Mouse (Mus musculus) ovary, adult 18-20 months (tissue): Measurements from ENCODE around the gene Dand5.

Experiments used
- DNase-seq: peaks from one replicate; pipeline ENCODE4 v3.0.0; 2022; ENCODE audit warnings: low spot score, mixed read lengths

Dand5 gene

DNA sequence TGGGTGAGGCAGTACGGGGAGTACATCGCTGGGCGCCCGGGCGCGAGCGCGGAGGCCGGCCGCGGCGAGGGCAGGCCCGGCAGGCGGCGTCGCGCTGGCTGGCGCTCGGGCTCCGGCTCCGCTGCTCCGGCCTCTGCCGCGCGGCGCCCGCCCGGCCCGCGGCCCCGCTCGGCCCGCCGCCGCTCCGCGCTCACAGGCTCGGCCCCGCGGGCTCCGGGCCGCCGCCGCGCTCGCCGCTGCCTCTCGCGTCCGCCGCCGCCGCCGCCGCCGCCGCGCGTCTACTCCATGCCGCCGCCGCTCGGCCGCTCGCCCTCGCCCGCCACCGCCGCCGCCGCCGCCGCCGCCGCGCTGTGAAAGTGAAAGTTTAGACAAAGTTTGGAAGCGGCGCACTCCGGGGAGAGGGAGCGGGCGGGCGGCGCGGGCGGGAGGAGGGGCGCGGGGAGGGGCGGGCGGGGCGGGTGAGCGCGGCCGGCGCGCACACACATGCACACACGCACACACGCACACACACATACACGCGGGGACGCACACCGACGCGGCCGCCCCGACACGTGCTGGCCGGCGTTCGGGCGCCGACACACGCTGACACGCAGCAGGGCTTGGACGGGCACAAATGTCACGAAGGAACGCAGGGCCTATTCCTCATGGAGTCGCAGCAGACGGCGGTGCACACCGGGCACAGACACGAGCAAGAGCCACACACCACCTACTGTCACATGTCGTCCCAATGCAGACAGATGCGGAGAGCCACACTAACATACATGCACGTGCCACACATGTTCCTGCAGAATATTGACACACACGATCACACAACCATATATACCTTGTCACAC is 22.4 kb downstream of the Dand5 start, which contains the start of gene Nfix:
Gene Nfix, minus strand, starts transcription at position 346 of the 833 bp plus-strand sequence.
- DNase-seq: peak; percentile 52

DNA sequence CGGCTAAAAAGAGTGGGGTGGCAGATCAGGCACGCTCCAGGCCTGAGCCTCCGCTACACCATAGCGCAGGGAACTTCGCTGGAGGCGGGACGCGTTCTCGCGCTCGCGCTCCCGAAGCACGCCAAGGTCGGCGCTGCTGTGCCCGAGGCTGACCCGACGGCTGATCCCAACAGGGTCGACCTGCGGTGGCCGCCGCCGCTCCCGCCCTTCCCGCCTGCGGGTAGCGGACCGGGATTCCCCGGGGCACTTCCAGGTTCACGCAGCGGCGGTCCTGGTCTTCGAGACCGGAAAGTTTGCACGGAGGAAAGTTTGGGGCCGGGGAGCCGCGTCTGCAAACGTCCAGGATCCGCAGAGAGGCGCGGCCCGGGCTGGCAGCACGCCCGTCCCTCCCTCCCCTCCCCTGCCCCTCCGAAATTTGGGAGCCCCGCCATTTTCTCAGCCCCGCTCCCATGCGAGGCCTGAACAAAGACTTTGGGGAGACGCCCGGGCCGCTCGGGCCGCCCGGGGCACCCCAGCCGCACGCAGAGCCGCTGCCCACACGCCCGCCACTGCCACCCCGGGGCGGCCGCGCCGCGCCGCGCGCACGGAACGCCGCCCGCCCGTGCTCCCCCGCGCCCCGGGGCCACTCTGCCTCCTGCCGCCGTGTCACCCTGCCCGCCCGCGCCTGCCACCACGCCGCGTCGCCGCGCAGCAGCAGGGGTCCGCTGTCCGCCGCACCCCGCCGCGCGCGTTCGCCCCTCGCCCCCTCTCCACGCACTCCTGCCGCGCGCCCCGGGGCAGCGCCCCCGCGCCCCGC is 23.3 kb downstream of the Dand5 start:
- peak; percentile 57 for DNase-seq

DNA sequence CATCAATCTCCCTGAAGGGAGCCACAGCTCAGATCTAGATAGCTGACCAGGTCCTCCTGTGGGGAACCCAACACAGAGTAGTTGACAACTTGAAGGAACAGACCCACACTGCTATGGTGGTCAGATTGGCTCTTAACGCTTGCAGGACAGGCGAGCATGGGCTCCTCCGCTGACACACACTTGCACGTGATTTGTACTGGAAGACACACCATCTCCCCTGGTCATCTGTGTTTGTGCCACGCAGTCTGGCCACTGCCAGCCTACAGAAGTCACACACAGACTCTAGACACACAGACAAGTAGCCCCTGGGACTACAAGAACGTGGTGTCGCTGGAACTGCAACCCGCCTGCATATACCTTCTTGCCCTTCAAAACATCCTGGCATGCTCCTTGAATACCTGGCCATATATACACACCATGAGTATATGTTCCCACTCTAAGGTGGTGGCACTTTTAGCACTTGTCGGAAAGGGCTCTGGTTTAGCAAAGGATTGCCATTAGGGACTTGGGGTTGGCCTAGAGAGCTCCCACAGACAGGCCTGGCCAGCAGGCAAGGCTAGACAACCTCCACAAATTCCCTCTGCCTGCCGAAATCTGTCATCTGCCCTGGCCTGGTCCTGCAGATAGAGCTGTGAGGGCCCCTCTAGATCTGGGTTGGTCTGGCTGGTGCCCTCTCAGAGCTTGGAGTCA is 24.0 kb downstream of the Dand5 start:
- DNase-seq: no peak

DNA sequence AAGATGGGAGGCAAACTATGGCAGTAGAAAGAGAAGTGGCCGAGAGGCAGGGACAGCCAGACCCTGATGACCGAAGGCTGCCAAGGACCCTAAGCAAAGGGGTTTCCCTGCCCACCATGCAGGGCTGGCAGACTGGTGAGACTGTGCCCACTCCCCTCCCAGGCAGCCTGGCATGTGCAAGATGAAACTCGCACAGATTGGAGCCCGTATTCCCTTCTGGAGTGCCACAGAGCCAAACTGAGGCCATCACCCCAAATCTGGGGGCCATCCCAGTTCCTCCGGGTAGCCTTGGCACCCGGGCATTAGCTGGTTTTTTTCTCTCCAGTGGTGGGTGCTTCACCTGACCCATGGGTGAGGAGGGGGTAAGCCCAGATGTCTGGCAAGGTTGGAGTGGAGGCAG is 24.7 kb downstream of the Dand5 start:
- DNase-seq: no peak

DNA sequence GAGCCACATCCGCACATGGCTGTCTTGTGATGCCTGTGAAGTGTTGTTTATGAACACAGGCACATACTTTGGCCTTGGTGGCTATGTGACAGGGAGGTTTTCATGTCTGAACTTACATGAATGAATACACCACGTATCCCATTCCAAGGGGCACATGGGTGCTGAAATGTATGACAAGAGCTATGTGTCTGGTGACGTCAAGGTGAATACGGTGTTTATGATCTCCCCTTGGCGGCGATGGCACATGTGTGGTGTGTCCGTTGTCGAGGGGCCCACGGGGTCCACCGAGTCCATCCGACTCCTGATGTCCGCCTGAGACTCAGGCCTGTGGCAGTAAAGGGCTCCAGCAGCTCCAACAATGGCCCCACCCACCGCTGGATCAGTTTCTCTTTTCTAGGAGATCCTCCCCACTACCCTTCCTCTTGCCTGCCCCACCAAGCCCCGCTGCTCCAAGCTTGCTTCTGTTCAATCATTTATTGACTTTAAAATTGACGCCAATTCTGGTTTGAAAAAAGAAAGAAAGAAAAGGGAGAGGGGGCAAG is 25.3 kb downstream of the Dand5 start:
- DNase-seq: no peak

DNA sequence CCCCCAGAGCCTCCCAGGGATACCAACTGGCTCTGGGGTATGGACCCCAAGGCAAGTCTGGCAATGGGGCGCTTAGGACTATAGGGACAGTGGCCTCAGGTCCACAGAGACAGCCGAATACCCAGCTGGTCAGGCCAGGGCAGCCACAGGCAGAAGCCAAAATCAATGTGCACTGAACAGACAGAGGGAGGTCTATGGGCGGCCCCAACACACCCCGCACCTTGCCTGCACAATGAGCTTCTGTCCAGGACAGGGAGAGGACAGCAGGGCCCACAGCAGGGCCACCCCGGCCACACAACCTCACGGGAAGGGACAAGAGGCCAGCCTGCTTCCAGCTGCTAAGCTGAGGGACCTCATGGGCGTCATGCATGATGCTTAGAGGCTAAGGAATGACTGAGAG is 28.1 kb downstream of the Dand5 start:
- no peak for DNase-seq

DNA sequence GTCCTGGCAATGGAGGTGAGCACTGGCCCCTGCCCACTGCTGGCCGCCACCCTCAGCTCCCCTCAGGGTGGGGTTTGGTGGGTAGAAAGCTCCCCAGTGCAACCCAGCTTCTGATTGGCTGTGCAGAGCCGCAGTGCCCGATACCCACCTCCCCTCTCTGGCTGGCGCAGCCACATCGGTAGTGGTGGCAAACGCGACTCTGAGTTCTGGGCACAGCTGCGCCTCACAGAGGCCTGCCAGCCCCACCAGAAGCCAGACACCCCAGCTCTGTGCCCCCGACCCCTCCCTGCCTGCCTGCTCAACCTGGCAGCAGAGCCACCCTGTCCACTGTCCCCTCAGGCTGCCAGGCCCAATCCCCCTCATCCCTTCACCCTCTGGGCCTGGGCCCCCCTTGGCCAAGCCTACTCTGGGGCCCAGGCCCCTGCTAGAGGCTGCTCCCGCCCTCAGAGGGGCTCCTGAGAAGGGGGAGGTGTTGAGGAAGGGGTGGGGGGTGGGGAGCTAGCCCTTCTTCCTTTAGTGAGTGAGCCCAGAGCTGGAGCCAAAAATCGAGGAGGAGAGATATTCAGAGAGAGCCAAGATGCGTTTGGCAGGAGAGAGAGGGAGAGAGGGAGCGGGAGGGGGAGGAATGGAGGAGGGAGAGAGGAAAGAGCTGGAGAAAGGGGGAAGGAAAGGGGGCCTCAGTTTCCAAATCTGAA is 28.7 kb downstream of the Dand5 start:
- DNase-seq: no peak

DNA sequence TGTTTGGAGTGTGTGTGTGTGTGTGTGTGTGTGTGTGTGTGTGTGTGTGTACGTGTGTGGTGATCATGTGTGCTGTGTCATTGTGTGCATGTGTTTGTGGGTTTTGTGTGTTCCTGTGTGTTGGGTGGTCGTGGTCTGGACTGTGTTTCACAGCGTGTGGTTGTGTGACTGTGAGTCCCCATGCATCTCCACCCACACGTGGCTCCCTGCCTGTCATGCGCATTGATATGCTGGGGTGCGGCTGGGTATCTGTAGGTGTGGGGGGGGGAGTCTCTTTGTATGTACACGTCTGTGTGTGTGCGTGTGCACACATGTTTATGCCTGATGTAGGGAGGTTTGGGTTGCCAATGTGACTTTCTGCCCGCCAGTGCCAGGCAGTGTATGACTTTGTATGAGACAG is 29.5 kb downstream of the Dand5 start:
- no peak for DNase-seq

DNA sequence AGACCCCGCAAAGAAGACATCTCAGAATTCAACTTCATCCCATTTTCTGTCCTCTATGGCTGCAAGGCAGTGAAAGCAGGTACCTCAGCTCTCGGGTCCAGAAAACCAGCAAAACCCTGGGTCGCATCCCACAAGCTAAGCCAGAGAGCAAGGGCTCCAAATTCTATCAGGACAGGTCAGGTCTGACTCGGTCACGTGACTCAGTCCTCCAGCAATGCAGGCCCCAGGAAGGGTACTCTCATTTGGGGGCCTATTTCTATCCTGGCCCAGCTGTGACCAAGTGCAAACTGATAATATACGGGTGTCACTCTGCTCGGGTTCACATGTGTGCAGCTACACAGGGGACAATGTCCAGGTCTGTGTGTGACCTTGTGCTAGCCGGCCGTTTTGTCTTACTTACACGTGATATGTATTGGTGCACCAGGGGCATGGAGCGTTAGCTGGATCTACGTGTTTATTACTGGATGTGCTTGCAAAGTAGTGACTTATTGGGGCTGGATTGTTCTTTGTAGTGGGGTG is 30.1 kb downstream of the Dand5 start:
- no peak for DNase-seq

DNA sequence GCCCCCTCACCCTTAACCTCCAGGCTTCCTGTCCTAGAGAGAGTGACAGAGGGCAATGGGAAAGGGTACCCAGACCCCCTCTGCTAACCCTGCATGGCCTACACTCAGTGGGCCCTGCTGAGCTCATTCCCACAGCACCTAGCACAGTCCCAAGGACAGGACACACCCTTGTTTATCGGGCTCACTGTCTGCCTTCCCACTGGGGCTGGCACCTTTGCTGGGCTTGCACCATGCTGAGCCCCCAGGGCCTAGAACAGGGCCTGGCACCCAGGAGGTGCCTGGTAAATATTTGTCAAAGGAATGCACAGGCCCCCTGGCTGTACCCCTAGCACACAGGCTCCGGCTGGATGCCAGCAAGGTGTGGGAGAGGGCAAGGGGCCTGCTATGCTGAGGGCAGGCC is 32.1 kb downstream of the Dand5 start:
- DNase-seq: no peak

DNA sequence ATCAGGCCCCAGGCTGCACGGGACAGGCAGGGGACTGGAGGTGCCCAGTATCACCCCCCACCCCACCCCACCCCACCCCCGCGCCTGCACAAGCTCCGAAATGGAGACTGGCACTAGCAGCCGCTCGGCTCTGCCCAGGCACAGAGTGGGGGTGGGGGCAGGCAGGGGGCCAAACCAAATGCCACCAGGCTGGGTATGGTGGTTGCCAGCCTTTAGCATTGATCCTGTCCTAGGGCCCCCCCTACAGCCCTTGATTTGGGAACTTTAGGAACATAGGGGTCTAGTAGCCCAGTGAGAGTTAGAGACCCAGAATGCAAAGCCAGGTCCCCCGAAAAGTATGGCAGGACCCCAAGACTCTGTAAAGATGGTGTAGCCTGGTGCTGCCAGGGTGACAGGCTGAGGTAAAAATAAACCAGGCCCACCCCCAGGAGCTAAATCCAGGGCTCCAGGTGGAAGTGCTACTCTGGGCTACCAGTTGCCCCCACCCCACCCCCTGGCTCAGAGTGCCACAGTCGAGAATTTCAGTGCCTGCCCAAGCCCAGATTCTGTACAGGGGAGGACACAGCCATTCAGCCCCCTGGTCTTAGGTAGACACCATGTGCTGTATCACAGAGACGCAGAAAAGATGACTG is 32.7 kb downstream of the Dand5 start:
- DNase-seq: no peak

DNA sequence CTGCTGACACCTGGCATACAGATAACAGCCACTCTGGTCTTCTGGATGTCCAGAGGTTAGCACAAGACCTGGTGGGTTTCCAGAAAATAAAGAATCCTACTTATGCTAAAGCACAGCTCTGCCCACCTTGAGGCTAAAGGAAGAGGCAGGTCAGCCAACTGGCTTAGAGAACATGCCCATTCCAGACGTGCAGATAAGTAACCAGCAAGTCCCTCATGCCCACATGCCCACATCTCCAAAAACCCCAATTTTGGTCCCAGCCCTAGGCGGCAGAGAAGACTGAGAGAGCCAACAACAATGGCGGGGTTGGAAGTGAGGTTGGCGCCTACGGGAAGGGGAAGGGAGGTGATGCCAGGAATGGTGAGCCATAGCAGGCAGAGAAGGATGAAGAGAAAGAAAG is 33.3 kb downstream of the Dand5 start:
- no peak for DNase-seq

DNA sequence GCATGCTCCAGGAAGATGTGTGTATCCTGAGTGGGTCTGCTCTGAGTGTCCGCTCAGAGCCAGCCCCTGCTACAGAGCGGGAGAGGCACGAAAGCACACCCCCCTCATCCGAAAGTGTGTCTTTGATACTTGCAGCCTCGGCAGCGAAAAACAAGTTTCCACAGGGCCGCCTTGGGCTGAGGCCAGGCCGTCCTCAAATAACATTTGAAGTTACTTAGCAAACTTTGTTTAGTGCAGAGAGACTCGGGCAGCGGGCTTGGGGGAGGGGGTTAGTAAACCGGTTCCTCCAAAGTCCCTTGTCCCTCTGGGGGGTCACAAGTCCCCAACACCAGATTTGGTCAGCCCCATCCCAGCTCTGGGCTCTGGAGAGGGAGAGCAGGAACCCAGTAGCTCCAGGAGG is 33.7 kb downstream of the Dand5 start:
- DNase-seq: peak; percentile 51

DNA sequence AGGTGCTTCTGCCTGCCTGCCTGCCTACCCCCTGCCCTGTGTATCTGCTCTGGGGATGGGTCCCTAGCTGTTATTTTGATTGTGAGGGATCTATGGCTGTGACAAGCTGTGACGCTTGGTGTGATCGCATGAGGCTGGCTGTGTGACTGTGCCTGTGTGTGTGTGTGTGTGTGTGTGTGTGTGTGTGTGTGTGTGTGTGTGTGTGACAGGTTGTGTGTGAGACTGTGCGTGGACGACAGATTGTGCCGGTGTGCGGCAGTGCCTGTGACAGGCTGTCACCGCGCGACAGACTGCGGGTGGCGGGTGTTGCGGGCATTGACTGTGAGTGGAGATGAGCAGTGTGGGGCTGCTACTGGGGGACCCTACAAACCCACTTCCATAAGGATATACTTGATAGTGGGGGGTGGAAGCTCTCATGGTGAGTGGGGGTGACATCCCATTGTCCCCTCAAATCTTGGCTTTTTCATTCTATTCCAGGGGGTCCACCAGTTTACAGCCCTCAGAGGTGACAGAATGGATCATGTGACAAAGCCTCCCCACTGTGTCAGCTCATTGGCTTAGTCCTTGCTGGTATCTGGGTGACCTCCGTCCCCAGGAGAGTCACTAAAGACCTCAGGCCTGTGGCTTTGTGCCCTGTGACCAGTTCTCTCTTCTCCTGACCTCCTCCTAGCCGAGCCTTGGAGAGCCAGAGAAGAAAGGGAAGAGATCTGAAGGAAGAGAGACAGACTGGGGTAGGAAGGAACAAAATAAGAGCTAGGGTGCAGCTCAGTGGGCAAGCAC is 34.9 kb downstream of the Dand5 start:
- no peak for DNase-seq

DNA sequence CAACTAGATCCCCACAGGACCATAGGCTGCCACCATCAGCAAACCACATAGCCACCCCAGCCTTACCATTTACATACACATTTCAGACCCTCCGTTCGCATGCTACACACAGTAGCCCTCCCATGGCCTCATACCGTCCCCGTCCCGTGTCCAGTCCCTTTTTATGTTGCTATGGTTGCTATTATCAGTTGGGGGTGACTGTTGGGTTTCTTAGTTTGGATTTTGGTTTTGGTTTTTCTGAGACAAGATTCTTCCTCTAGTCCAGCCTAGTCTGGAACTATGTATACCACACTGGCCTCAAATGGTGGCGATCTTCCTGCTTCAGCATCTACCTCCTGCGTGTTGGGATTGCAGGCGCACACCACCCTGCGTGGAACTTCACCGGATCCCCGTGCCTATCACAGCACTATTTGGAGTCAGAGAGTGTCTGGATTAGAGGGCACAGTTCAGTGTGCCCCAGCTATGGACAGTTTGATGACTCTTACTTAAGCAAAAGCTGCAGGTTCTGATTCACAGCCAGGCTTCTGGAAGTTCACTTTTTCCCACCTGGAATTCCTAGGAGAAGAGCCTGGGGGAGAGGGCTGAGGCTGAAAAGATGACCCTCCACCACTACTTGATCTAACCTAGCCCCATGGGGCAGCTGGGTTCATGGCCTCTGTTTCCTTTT is 35.7 kb downstream of the Dand5 start:
- DNase-seq: no peak

DNA sequence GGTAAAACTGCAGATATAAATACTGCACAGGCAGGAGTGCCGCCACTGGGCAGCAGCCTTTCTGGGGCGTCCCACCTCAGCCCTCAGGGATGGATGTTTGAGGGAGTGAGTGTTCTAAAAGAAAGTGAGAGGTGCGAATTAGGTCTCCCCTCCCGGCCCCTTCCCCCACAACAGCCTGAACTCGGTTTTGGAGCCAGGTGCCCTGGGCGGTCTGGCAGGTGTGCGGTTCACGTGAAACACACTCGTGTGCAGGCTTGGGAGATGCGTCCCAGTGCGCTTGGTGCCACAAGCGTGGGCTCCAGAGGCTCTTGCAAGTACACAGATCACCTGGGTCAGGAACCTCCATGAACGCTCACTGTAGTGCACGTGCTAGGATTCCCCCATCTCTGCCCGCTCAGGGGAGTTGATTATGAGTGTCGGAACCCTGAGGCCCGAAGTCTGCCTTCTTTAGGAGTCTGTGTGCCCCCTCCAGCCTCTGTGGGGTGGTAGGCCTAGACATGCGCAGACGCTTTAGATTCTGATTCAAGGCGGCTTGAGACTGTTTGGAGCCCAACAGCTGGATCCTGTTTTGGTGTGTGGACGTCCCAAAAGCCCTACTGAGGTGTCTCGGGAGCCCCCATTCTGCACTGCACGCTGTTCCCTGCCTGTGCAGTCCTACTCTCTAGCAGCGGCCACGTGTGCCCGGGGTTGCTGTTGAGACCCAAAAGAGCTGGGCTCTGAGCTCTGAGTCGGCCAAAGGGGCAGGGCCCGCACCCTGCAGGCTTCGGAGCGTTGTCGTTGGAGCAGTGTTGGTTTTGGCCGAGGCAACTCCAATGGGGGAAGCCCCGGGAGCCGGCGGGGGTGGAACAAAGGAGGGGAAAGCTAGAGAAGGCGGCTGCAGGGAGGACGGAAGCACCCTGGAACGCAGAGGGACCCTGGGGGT is 36.6 kb downstream of the Dand5 start:
- peak; percentile 38 for DNase-seq

DNA sequence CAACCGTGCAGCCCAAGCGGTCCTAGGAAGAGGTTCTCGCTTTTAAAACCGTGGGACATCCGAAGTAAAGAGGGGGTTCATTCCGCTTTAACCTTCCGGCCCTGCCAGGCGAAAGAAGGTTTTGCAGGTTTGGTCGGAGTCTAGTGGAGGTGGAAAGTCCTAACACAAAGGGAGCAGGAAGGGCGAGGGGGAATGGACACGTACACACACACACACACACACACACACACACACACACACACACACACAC is 37.2 kb downstream of the Dand5 start:
- no peak for DNase-seq

DNA sequence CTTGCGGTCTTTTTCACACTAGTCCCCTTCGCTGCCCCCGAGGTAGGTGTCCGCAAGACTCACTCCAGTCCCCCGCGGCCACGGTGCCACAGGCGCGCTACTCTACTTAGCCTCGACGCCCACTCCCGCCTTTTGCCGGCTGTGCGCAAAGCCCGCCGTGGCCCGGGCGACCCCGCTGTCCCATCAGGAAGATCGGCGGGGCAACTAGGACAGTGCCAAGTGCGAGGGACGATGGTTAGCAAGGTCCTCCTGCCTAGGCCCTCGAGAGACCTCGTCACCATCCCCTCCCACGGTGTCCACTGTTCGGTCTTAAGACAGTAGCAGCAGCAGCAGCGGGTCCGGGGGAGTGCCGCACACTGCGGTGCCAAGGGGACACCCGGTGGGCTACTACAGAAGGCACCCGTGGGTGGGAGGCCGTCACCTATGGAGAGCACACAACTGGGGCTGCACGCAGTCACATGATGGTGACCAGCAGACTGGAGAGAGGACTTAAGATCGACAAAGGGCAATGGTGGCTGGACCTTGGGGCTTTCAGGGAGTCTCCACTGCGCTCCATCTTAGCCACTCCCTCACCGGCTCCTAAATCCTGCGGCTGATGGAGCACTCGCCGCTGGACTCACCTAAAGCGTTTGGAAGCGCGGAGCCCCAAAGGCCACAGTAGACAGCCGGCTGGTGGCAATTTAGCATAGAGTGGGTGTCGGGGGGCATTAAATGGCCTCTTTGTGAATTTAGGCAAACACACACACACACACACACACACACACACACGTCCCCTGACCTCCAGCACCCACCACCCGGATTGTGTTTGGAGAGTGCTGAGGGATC is 37.7 kb downstream of the Dand5 start:
- no peak for DNase-seq
